Mouse (Mus musculus): Measurements from ENCODE around the gene Tmem120b. TPM values are rescaled to one million over a fixed set of nuclear protein-coding genes. Genes with fewer than 3 reads are reported as not detected.
A peak's percentile ranks its signal among the peaks of the same experiment; 100 is the strongest.

The Tmem120b gene
- total and polyA plus RNA-seq, 3 experiments, result 0.53 to 0.93 TPM; not detected in 1

GRCm38 (mm10) chr5:123159866-123160265 is 91.7 kb downstream of the Tmem120b start:
- ATAC-seq (ENCODE audit: extremely low read depth, insufficient number of reproducible peaks, low FRiP score, poor library complexity, severe bottlenecking) (no peak), DNase-seq (ENCODE audit: low spot score) (no peak)
- TF ChIP-seq GATA1 (IDR thresholded peaks at IDR 0.05; ENCODE audit: borderline replicate concordance, low read length) (no peak), TAL1 (conservative IDR thresholded peaks at IDR 0.05; ENCODE audit: low read depth, low read length) (no peak), GATA2 (IDR thresholded peaks at IDR 0.05; ENCODE audit: borderline replicate concordance, low read depth, low read length) (no peak), CTCF (IDR thresholded peaks at IDR 0.05; ENCODE audit: low read depth, low read length) (no peak), POLR2AphosphoS5 (IDR thresholded peaks at IDR 0.05; ENCODE audit: insufficient replicate concordance, low read depth, low read length) (no peak)
- no peaks in the 10 kb centered on the region for H3K9me3 ChIP-seq (replicated peaks)
- H3K36me3 ChIP-seq (replicated peaks), result peaks cover 97% of the 10 kb centered on the region
- peaks cover 31% of the 10 kb centered on the region for H3K4me1 ChIP-seq (ENCODE audit: insufficient read depth, low read depth, low read length)
- H3K27me3 ChIP-seq (ENCODE audit: insufficient read depth, low read length), result no peaks in the 10 kb centered on the region; the same call in 1 of the 2 replicates
- H3K4me3 ChIP-seq (ENCODE audit: low read depth, low read length), result no peak overlapping the region

DNA sequence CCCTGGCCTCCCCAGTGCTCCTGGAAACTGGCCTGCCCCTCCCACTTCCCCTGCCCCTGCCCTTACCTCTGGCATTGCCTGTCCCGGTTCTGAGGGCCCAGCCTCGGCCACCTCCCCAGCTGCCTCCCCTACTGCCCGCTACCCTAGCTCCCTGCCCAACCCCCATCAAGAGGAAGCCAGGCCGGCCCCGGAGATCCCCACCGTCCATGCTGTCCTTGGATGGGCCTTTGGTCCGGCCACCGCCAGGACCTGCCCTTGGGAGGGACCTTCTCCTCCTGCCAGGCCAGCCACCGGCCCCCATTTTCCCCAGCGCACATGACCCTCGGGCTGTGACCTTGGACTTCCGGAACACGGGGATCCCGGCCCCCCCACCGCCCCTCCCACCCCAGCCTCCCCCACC is 92.1 kb downstream of the Tmem120b start:
- no peak overlapping the region for H3K4me3 ChIP-seq (ENCODE audit: low read depth, low read length)
- no peaks in the 10 kb centered on the region; the same call in 1 of the 2 replicates for H3K27me3 ChIP-seq (ENCODE audit: insufficient read depth, low read length)
- ATAC-seq (ENCODE audit: extremely low read depth, insufficient number of reproducible peaks, low FRiP score, poor library complexity, severe bottlenecking), result no peak
- peaks cover 92% of the 10 kb centered on the region for H3K36me3 ChIP-seq (replicated peaks)
- H3K4me1 ChIP-seq (ENCODE audit: insufficient read depth, low read depth, low read length), result peaks cover 30% of the 10 kb centered on the region
- DNase-seq (ENCODE audit: low spot score), result no peak
- H3K9me3 ChIP-seq (replicated peaks), result no peaks in the 10 kb centered on the region
- TF ChIP-seq POLR2AphosphoS5 (IDR thresholded peaks at IDR 0.05; ENCODE audit: insufficient replicate concordance, low read depth, low read length) (no peak), CTCF (IDR thresholded peaks at IDR 0.05; ENCODE audit: low read depth, low read length) (no peak), GATA1 (IDR thresholded peaks at IDR 0.05; ENCODE audit: borderline replicate concordance, low read length) (no peak), GATA2 (IDR thresholded peaks at IDR 0.05; ENCODE audit: borderline replicate concordance, low read depth, low read length) (no peak), TAL1 (conservative IDR thresholded peaks at IDR 0.05; ENCODE audit: low read depth, low read length) (no peak)

DNA sequence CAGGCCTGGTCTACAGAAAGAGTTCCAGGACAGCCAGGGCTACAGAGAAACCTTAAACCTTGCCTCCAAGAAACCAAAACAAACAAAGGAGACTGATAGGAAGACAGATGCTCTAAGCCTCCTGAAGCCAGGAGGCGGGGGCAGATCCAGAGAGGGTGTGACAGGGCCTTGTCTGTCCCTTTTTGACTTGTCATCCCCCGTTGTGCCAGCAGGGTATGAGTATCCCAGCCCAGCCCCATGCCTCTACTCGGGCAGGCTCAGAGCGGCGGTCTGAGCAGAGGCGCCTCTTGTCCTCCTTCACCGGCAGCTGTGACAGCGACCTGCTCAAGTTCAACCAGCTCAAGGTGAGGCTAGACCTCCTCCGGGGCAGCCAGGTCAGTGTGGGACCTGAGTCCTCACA is 94.7 kb downstream of the Tmem120b start:
- no peak overlapping the region for H3K4me3 ChIP-seq (ENCODE audit: low read depth, low read length)
- no peak for DNase-seq (ENCODE audit: low spot score)
- H3K36me3 ChIP-seq (replicated peaks), result peaks cover 89% of the 10 kb centered on the region
- no peak for ATAC-seq (ENCODE audit: extremely low read depth, insufficient number of reproducible peaks, low FRiP score, poor library complexity, severe bottlenecking)
- H3K9me3 ChIP-seq (replicated peaks), result no peaks in the 10 kb centered on the region
- H3K4me1 ChIP-seq (ENCODE audit: insufficient read depth, low read depth, low read length), result peaks cover 34% of the 10 kb centered on the region
- no peaks in the 10 kb centered on the region; the same call in 1 of the 2 replicates for H3K27me3 ChIP-seq (ENCODE audit: insufficient read depth, low read length)
- TF ChIP-seq TAL1 (conservative IDR thresholded peaks at IDR 0.05; ENCODE audit: low read depth, low read length) (no peak), CTCF (IDR thresholded peaks at IDR 0.05; ENCODE audit: low read depth, low read length) (no peak), POLR2AphosphoS5 (IDR thresholded peaks at IDR 0.05; ENCODE audit: insufficient replicate concordance, low read depth, low read length) (no peak), GATA1 (IDR thresholded peaks at IDR 0.05; ENCODE audit: borderline replicate concordance, low read length) (no peak), GATA2 (IDR thresholded peaks at IDR 0.05; ENCODE audit: borderline replicate concordance, low read depth, low read length) (no peak)

DNA sequence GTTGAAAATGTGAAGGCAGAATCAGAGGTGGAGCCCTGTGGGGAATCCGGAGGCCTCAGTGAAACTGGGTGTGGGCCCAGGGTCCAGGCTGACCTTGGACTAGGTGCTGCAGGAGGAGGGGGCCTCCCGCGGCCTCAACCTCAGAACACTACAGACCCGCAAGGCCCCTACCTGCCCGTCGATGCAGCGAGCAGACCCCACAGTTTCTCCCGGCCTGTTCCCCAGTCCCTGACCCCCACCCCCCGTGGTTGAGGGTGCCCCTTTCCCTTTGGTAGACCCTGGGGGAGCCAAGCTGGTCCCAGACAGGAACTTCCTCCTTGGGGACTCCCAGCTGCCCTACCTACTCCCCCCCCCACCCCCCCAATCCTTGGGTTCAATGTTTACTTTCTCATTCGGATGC is 98.2 kb downstream of the Tmem120b start:
- Histone ChIP-seq H3K27me3 (ENCODE audit: insufficient read depth, low read length) (no peaks in the 10 kb centered on the region), H3K4me3 (ENCODE audit: low read depth, low read length) (peak overlapping the region; percentile 46; the same call in 1 of the 2 replicates), H3K4me1 (ENCODE audit: insufficient read depth, low read depth, low read length) (peaks cover 21% of the 10 kb centered on the region), H3K36me3 (replicated peaks) (peaks cover 62% of the 10 kb centered on the region), H3K9me3 (replicated peaks) (no peaks in the 10 kb centered on the region)
- TF ChIP-seq TAL1 (conservative IDR thresholded peaks at IDR 0.05; ENCODE audit: low read depth, low read length), result no peak
- TF ChIP-seq CTCF (IDR thresholded peaks at IDR 0.05; ENCODE audit: low read depth, low read length), result no peak
- no peak for TF ChIP-seq POLR2AphosphoS5 (IDR thresholded peaks at IDR 0.05; ENCODE audit: insufficient replicate concordance, low read depth, low read length)
- no peak for TF ChIP-seq GATA2 (IDR thresholded peaks at IDR 0.05; ENCODE audit: borderline replicate concordance, low read depth, low read length)
- TF ChIP-seq GATA1 (IDR thresholded peaks at IDR 0.05; ENCODE audit: borderline replicate concordance, low read length), result no peak
- ATAC-seq (ENCODE audit: extremely low read depth, insufficient number of reproducible peaks, low FRiP score, poor library complexity, severe bottlenecking), result no peak
- DNase-seq (ENCODE audit: low spot score), result no peak

Other genes with a start within 250 kb of the Tmem120b start
- gene Anapc5, start 247.1 kb upstream of the Tmem120b start, total RNA-seq (2014; fragmentation: Nextera tagmentation), result 155 and 196 TPM in 2 replicates
- gene Anapc5, start 247.1 kb upstream of the Tmem120b start, total RNA-seq (2017), result 279 and 297 TPM in 2 replicates
- 143 and 158 TPM in 2 replicates for gene Anapc5, start 247.1 kb upstream of the Tmem120b start, polyA plus RNA-seq (2012)
- 12.9 and 13.4 TPM in 2 replicates for gene Rnf34, start 218.4 kb upstream of the Tmem120b start, total RNA-seq (2014; fragmentation: Nextera tagmentation)
- gene Rnf34, start 218.4 kb upstream of the Tmem120b start, total RNA-seq (2017), result 23.8 and 26.7 TPM in 2 replicates
- 10.7 and 18.6 TPM in 2 replicates for gene Rnf34, start 218.4 kb upstream of the Tmem120b start, polyA plus RNA-seq (2012)
- gene Kdm2b, start 78.6 kb upstream of the Tmem120b start, total RNA-seq (2014; fragmentation: Nextera tagmentation), result 33.5 and 38.4 TPM in 2 replicates
- gene Kdm2b, start 78.6 kb upstream of the Tmem120b start, total RNA-seq (2017), result 14.3 and 17.5 TPM in 2 replicates
- 27.0 and 29.0 TPM in 2 replicates for gene Kdm2b, start 78.6 kb upstream of the Tmem120b start, polyA plus RNA-seq (2012)
- gene Orai1, start 53.3 kb upstream of the Tmem120b start, total RNA-seq (2014; fragmentation: Nextera tagmentation), result 16.0 and 18.8 TPM in 2 replicates
- gene Orai1, start 53.3 kb upstream of the Tmem120b start, total RNA-seq (2017), result 7.1 and 10.2 TPM in 2 replicates
- gene Orai1, start 53.3 kb upstream of the Tmem120b start, polyA plus RNA-seq (2012), result 16.4 and 18.1 TPM in 2 replicates
- gene Morn3, start 21.4 kb upstream of the Tmem120b start, total RNA-seq (2014; fragmentation: Nextera tagmentation), result not detected in 2 replicates
- gene Morn3, start 21.4 kb upstream of the Tmem120b start, total RNA-seq (2017), result 0.23 TPM in 1 of 2 replicates, not detected in the other
- not detected in 2 replicates for gene Morn3, start 21.4 kb upstream of the Tmem120b start, polyA plus RNA-seq (2012)
- not detected in 2 replicates for gene Rhof, start 64.3 kb downstream of the Tmem120b start, total RNA-seq (2014; fragmentation: Nextera tagmentation)
- 0.52 and 1.7 TPM in 2 replicates for gene Rhof, start 64.3 kb downstream of the Tmem120b start, total RNA-seq (2017)
- gene Rhof, start 64.3 kb downstream of the Tmem120b start, polyA plus RNA-seq (2012), result 0.26 and 0.59 TPM in 2 replicates
- 76.5 and 76.7 TPM in 2 replicates for gene Setd1b, start 73.8 kb downstream of the Tmem120b start, total RNA-seq (2014; fragmentation: Nextera tagmentation)
- gene Setd1b, start 73.8 kb downstream of the Tmem120b start, total RNA-seq (2017), result 2.1 and 2.3 TPM in 2 replicates
- gene Setd1b, start 73.8 kb downstream of the Tmem120b start, polyA plus RNA-seq (2012), result 89.4 and 90.6 TPM in 2 replicates
- gene Psmd9, start 101.0 kb downstream of the Tmem120b start, total RNA-seq (2014; fragmentation: Nextera tagmentation), result 11.6 and 24.2 TPM in 2 replicates
- gene Psmd9, start 101.0 kb downstream of the Tmem120b start, total RNA-seq (2017), result 22.8 and 25.4 TPM in 2 replicates
- 50.1 and 65.2 TPM in 2 replicates for gene Psmd9, start 101.0 kb downstream of the Tmem120b start, polyA plus RNA-seq (2012)
- not detected in 2 replicates for gene Hpd, start 114.3 kb downstream of the Tmem120b start, total RNA-seq (2014; fragmentation: Nextera tagmentation)
- not detected in 2 replicates for gene Hpd, start 114.3 kb downstream of the Tmem120b start, total RNA-seq (2017)
- gene Hpd, start 114.3 kb downstream of the Tmem120b start, polyA plus RNA-seq (2012), result not detected in 2 replicates
- not detected in 2 replicates for gene Wdr66, start 183.7 kb downstream of the Tmem120b start, total RNA-seq (2014; fragmentation: Nextera tagmentation)
- gene Wdr66, start 183.7 kb downstream of the Tmem120b start, total RNA-seq (2017), result 0.12 and 0.44 TPM in 2 replicates
- gene Wdr66, start 183.7 kb downstream of the Tmem120b start, polyA plus RNA-seq (2012), result not detected in 2 replicates

Data from G1E (cell line).